Mouse (Mus musculus): ENCODE results near the gene Upk1a.

GRCm38 (mm10) chr7:30635752-30636151, 23.1 kb upstream of the Upk1a start, which contains the start of gene Etv2:
- TF ChIP-seq CTCF (IDR thresholded peaks at IDR 0.05; ENCODE audit: borderline replicate concordance, extremely low read depth, insufficient read depth, insufficient read length) (no peak), POLR2A (IDR thresholded peaks at IDR 0.05; ENCODE audit: borderline replicate concordance, extremely low read depth, insufficient read depth, insufficient read length, poor library complexity, severe bottlenecking) (no peak)
